ENCODE assay signal across 14 mouse cellular contexts in genomic region chr4:135531771-135532613, GRCm38 (mm10). TPM values are rescaled to one million over a fixed set of nuclear protein-coding genes. Genes with fewer than 3 reads are reported as not detected.
"Had no signal": no experiment of that assay in that cellular context is flagged by ENCODE, and none has a peak within 500 bp of the region (broad histone marks: within the 10 kb centered on the region; RNA-seq: fewer than 3 reads in every experiment).

No protein-coding gene starts in this region.

- H3K4me2 ChIP-seq: liver, embryonic 11.5 days; liver, embryonic 15.5 days; lung, embryonic 14.5 days; midbrain, embryonic 12.5 days had no signal

- H3K9ac ChIP-seq: liver, embryonic 15.5 days; lung, embryonic 14.5 days; midbrain, embryonic 12.5 days had no signal

- DNase-seq: kidney, adult 8-10 months; kidney, postnatal 25 days; lung, embryonic 14.5 days; lung, postnatal 10 days; lung, postnatal 4 days; thymus, adult 18-20 months; thymus, postnatal 14 days had no signal

- H3K36me3 ChIP-seq: limb, embryonic 10.5 days; liver, embryonic 15.5 days; midbrain, embryonic 12.5 days had no signal

- H3K4me1 ChIP-seq: liver, embryonic 15.5 days had no signal

- H3K4me3 ChIP-seq: limb, embryonic 10.5 days; liver, embryonic 15.5 days; midbrain, embryonic 12.5 days had no signal

- H3K27ac ChIP-seq: limb, embryonic 10.5 days; liver, embryonic 15.5 days; midbrain, embryonic 12.5 days had no signal

- ATAC-seq: intestine, postnatal 0 days; midbrain, embryonic 16.5 days had no signal

RNA-seq across cellular contexts. Expression of gene Stpg1, which starts 37.4 kb away (rescaled TPM):
- polyA plus RNA-seq: limb, embryonic 10.5 days; liver, embryonic 15.5 days had no signal

RNA-seq across cellular contexts. Expression of gene Grhl3, which starts 41.4 kb away (rescaled TPM):
- total RNA-seq: megakaryocyte, adult 5-6 weeks had no signal
